Mouse (Mus musculus) C2C12 (cell line): ENCODE results near the gene Hmga1b.

Source experiments
- CEBPB ChIP-seq: IDR thresholded peaks from one replicate; pipeline ENCODE4 v1.6.1; 2011; ENCODE audit warnings: low read depth, mild to moderate bottlenecking, control low read depth, moderate library complexity
- CTCF ChIP-seq: IDR thresholded peaks from one replicate; pipeline ENCODE4 v1.5.1; 2011; ENCODE audit not compliant: control insufficient read depth, insufficient read depth, insufficient read length

- no peak for TF ChIP-seq CTCF
- TF ChIP-seq CEBPB: no peak
Observed at GRCm38 (mm10) chr11:120789355-120789754, 26.8 kb downstream of the Hmga1b start.
